Mouse (Mus musculus) forelimb bud, embryonic 11.5 days (tissue): ENCODE results near the gene Ppp4r4.
"Not testable (repeated sequence)": the region's sequence is repeated elsewhere in the genome, so short reads cannot be mapped to it uniquely, and the experiment has no call there.

ENCODE experiments used
- DNase-seq: peaks from one replicate; pipeline ENCODE4 v3.0.0-alpha.2; 2012; ENCODE audit warnings: low read depth, low spot score

Gene Ppp4r4

GRCm38 (mm10) chr12:103532649-103533395 lies 739 bp downstream of the Ppp4r4 start:
- DNase-seq: peak; percentile 9

GRCm38 (mm10) chr12:103540429-103540828 lies 8.3 kb downstream of the Ppp4r4 start:
- no peak for DNase-seq

DNA sequence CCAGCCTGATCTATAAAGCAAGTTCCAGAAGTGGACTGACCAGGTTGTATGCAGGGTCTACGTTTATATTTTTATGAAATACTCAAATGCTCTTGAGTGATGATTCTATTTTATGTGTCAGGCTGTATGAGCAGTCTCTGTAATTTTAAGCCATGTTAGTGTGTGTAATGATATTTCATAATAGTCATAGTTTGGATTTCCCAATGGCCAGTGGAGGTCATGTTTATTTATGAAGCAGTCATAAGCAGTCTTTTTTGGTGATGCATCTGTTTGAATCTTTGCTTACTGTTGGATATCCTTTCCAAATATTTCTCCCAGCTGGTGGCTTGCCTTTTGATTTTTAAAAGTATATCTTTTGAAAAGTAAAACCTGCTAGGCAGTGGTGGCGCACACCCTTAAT lies 11.3 kb downstream of the Ppp4r4 start:
- DNase-seq: no peak

- DNase-seq: peak; percentile 52
Observed at GRCm38 (mm10) chr12:103544213-103544612, 12.1 kb downstream of the Ppp4r4 start.

DNA sequence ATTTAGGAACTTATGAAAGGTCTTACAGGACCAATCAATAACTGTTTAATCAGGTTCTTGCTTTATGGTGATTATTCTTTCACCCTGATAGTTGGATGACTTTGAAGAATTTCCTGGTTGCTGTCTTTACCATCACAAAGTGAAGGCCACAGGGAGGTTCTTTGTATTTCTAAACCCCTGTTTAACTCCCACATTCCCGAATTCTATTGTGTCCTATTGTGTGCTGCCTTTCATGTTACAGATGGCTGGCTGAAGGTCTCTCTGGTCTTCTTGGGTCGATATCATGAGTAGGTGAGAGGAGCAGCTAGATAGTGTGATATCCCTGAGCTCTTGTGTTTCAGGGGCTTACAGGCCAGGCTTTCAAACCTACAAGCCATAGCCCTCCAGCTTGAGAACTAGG lies 15.4 kb downstream of the Ppp4r4 start:
- no peak for DNase-seq

DNA sequence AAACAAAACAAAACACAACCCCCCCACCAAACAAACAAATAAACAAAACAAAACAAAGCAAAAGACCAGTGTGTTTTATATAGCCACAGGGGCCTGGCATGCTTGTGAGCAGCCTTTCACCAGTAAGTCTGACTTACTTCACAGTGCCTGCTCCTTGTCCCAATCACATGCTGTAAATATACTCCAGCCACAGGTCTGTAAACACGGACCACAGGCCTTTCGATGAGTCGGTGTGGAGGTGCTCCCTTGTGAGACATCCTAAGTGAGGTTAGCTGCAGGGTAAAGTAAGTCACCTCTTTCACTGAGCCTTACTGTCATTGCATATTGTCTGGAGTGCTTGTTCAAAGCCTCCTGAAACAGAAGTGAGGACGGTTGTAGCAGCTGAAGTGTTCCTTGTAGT lies 16.4 kb downstream of the Ppp4r4 start:
- no peak for DNase-seq

DNA sequence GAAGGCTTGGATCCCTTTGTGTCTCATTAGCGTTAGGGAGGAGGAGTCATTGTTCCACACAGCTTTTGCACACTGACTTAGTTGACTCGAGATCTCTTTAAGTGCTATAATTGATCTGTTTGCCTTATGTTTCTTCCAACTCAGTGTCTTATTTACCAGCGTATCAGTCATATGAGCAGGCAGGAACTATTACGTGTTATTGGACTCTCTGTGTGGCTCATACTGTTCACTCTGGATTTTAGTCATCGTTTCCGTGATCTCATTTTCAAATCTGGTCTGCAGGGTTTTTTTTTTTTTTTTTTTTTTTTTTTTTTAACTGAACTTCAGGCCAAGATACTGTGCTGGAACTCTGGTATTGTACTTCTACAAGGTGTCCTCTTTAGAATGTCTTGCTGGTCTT lies 18.0 kb downstream of the Ppp4r4 start:
- no peak for DNase-seq

GRCm38 (mm10) chr12:103551422-103551821 lies 19.3 kb downstream of the Ppp4r4 start:
- DNase-seq: no peak

DNA sequence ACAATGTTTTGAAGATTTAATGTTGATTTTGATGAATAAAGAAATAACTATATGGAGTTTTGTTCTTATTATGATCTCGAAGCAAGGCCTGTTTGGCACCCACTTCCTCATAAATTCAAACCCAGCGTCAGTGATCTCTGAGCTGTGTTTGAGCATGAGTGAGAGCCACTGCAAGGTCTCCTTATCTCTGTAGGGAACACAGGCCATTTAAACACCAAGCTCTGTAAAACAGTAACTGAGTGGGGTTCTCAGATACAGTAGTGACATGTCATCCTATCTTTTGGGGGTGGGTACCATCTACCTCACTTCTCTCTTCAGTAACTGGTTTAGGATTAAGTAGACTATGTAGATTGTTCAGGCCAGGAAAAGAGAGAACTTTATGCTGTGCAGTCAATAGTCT lies 20.4 kb downstream of the Ppp4r4 start:
- no peak for DNase-seq

DNA sequence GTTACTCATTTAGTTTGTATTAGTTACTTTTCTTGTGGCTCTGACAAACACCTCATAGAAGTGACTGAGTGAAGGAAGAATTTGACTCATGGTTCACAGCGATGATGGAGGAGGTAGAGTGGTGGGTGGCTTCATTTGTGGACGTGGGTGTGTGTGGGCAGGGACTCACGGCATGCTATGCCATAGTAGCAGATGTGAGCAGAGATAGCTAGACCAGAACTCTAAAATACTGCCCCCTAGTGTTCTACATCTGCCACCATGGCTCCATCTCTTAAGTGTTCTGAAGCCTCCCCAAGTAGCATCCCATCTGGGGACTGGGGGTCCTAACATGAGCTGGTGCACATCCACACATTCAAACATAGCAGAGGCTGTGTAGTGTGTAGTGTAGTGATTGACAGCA lies 21.4 kb downstream of the Ppp4r4 start:
- no peak for DNase-seq

DNA sequence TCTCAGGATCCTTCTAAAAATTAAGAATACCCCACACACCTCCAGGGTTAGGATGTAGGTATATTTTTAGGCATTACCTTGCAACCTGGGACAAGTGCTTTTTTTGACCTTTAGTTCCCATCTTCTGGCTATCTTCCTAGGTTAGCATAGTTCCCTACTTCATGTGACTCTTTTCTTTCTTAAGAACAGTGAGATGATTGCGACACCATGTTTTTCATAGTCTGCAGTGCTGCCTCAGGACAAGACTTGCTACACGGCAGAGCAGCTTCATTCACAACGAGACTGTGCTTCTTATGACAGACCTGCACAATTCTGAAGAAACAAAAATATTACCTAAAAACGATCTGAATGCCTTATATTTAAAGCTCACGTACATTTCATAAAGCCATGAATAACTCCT lies 24.8 kb downstream of the Ppp4r4 start:
- DNase-seq: no peak

DNA sequence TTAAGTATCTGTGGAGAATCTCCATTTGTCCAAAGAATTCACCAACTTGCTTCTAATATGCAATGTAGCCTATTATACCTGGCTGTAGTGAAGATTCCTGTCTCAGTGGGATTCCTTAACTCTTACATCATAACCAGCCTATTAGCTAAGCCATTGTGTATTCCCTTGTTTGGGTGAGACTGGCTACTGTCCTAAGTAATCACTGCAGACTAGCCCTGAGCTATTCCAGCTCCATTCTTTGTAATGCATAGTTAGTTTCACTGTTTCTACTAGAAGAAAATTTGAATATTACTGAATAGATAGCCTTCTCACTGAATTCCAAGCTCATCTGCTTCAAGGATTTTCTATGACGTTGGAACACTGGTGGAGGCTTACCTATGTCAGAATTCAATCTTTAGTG lies 32.6 kb downstream of the Ppp4r4 start:
- DNase-seq: no peak

DNA sequence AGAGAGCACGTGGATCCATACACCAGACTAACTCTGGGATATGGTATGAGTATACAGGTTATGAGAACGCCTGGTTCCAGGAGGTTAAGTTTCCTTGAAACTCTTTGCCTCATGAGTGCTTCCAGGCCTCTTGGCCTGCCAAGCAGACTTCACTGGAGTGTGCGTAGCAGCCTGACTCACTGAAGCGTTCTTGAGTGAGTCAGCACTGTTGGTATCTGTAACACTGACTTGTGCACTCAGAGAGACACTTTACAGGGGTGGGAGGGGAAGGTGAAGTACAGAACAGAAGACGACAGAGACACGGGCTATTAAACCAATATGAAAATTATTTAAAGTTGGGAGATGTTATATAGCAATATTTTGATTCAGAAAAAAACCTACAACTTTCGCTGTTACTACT lies 33.1 kb downstream of the Ppp4r4 start:
- no peak for DNase-seq

DNA sequence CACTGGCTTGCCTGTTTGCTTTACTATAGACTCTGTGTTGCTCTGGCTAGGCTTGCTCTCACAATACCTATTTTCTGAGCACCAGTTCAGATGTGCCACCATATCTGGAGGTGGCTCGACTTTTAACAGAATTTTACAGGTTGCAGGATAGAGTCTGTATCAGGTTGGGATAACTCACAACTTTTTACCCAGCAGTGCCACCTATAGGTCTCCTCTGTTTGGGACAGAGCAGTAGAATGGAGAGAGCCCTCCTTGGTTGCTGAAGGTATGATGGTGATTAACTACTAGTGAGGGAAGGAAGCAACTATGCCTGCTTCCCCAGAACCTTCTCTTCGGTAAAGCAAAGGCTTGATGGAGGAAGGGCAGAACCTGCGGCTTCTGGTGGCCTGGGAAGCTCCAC lies 35.0 kb downstream of the Ppp4r4 start:
- no peak for DNase-seq

DNA sequence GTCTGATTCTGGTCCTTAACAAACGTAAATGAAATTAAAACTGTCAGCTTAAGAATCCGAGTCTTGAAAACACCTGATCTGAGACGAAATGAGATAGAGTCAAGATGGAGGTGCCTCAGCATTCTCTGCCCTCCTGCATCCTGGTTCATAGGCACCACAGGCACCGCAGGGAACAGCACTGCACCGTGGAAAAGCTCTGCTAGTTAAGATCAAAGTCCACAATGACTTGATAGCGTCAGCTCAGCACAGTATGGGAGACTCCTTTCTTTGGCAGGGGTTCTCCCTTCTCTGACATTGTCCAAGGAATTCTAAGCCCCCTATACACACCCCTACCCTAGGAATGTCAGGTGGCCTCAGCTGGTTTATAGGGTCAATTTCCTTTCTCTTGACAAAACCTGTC lies 37.6 kb downstream of the Ppp4r4 start:
- DNase-seq: no peak

DNA sequence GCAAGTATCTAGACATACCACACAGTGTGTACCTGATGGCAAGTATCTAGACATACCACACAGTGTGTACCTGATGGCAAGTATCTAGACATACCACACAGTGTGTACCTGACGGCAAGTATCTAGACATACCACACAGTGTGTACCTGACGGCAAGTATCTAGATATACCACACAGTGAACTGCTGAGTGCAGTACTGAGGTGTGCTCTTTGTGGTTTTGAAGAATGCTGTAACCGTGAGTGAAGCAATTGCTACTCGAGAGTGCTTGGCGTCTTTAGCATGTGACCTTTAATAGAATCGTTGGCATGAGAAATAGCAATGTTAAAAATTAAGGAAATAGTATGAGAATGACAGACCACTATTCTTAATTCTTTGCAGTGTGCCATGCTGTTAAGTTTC lies 46.1 kb downstream of the Ppp4r4 start:
- not testable (repeated sequence) for DNase-seq

- DNase-seq: no peak
Observed at GRCm38 (mm10) chr12:103583771-103584170, 51.7 kb downstream of the Ppp4r4 start.

GRCm38 (mm10) chr12:103598411-103598810 lies 66.3 kb downstream of the Ppp4r4 start:
- DNase-seq: no peak

DNA sequence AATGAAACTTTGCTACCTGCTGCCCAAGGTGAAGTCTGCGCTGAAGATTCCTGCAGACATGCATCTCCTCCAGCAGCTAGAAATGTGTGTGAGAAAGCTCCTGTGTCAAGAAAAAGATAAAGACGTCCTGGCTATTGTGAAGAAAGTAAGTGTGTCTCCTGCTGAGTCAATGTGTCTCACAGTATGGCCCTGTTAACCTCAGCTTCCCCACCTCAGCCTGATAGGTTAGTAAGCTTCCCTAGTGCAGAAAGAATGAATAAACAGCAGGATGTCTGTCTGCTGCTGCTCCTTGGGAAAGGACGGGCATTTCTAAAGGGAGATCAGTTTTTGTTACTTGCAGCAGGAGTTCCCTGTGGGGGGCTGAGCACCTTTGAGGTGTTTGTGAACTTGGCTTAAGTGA lies 68.3 kb downstream of the Ppp4r4 start:
- DNase-seq: no peak

GRCm38 (mm10) chr12:103601839-103602238 lies 69.8 kb downstream of the Ppp4r4 start:
- peak; percentile 9 for DNase-seq

DNA sequence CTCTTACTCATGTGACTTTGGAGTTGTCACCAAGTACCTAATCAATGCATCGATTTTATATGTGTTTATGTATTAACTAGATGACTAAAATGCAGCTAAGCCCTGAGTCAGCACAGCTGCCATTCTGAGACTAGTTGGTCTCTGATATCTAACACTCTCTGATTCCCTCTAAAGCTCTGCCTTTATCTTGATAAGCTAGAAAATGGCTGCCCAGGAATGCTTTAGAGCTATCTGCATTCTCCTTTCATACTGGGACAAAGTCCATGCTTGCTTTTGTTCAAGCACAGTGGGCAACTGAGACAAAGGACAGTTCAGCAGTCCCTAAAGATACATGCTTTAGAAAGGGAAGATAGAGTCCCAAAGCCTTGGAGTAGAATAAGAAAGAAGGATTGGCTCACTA lies 83.1 kb downstream of the Ppp4r4 start:
- DNase-seq: no peak

- no peak for DNase-seq
Observed at GRCm38 (mm10) chr12:103615734-103616133, 83.7 kb downstream of the Ppp4r4 start.

- DNase-seq: no peak
Observed at GRCm38 (mm10) chr12:103616860-103617261, 84.8 kb downstream of the Ppp4r4 start.

DNA sequence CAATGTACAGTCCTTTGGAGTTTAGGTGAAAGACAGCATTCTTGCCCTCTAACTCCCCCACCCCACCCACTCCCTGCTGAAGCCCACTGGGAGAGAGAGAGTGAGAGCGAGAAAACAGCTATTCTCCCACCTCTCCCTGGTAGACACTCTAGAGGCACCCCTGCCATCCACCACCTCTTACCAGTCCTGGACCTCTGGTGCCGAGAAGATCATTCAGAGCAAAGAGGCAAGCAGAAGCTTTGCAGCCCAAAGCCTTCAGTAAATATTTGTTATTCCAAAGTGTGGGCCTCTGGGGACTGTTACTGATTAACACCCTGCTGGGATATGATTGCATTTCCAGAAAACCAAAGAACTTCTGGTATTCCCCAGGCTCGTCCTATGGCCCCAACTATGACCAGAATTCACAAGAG lies 99.1 kb downstream of the Ppp4r4 start, which contains the start of gene Serpina10:
Gene Serpina10, minus strand, starts transcription at position 242 of the 410 bp plus-strand sequence.
- DNase-seq: no peak
